Mouse (Mus musculus) hindbrain, postnatal 0 days (tissue): ENCODE results near the gene Nav2. TPM values are rescaled to one million over a fixed set of nuclear protein-coding genes. Genes with fewer than 3 reads are reported as not detected.
A peak's percentile ranks its signal among the peaks of the same experiment; 100 is the strongest.

Experiments used
- ATAC-seq: fragments of 200-750 bp; cut with Nextera tagmentation; 2 replicates; pipeline ENCODE4 v1.8.0; 2017; ENCODE audit warnings: mild to moderate bottlenecking, moderate TSS enrichment, moderate library complexity
- DNase-seq: peaks from one replicate; pipeline ENCODE4 v3.0.0-alpha.2; 2015; ENCODE audit warnings: low spot score
- H3K27ac ChIP-seq: fragments of 300-500 bp; sonication (generic); 2 replicates; pipeline ENCODE4 v1.5.1; 2014; ENCODE audit warnings: mild to moderate bottlenecking
- H3K27me3 ChIP-seq: fragments of 300-500 bp; sonication (generic); 2 replicates; pipeline ENCODE4 v1.6.1; 2014; ENCODE audit warnings: low read length, mixed read lengths; ENCODE audit not compliant: insufficient read depth
- H3K36me3 ChIP-seq: fragments of 300-500 bp; sonication (generic); 2 replicates; pipeline ENCODE4 v1.6.1; 2014; ENCODE audit warnings: low read length, mixed read lengths; ENCODE audit not compliant: insufficient read depth
- H3K4me1 ChIP-seq: fragments of 300-500 bp; sonication (generic); 2 replicates; pipeline ENCODE4 v1.6.1; 2014; ENCODE audit warnings: antibody characterized with exemption, low read length, mixed read lengths; ENCODE audit not compliant: insufficient read depth
- H3K4me2 ChIP-seq: fragments of 300-500 bp; sonication (generic); 2 replicates; pipeline ENCODE4 v1.6.1; 2014; ENCODE audit warnings: low read depth, mild to moderate bottlenecking, low read length, moderate library complexity, mixed read lengths
- H3K4me3 ChIP-seq: fragments of 300-500 bp; sonication (generic); 2 replicates; pipeline ENCODE4 v1.5.1; 2014; ENCODE audit warnings: low read length
- H3K9ac ChIP-seq: fragments of 300-500 bp; sonication (generic); replicated peaks from 2 replicates; pipeline ENCODE4 v1.6.1; 2014; ENCODE audit warnings: mild to moderate bottlenecking, low read length, moderate library complexity, mixed read lengths
- H3K9me3 ChIP-seq: fragments of 300-500 bp; sonication (generic); 2 replicates; pipeline ENCODE4 v1.6.1; 2016; ENCODE audit warnings: low read length, mixed read lengths
- CTCF ChIP-seq: IDR thresholded peaks from 2 replicates; pipeline ENCODE4 v1.5.1; 2016; ENCODE audit warnings: antibody characterized with exemption, control low read depth, low read depth
- WGBS: fragments of 180-500 bp; shearing (Covaris S2); extraction: QIAGEN DNeasy Blood & Tissue Kit; methylation state at CpG from one replicate; pipeline ENCODE4 v1.1.7; 2014; 5-methylcytosine and 5-hydroxymethylcytosine counted together
- polyA plus RNA-seq: library from polyadenylated mRNA; unstranded; fragments of >200 nt; fragmentation: Nextera tagmentation; extraction: Ambion mirVana; gene quantifications from 2 replicates; pipeline ENCODE4 v1.2.1, GENCODE M21; 2015
- total RNA-seq: library from RNA; depleted of rRNA; stranded (reverse); fragments of >200 nt; gene quantifications from 2 replicates; pipeline ENCODE4 v1.2.3, GENCODE M21; 2014

Nav2 gene
- total and polyA plus RNA-seq, 2 experiments from 2014 or later = 20.1 to 64.7 TPM

DNA sequence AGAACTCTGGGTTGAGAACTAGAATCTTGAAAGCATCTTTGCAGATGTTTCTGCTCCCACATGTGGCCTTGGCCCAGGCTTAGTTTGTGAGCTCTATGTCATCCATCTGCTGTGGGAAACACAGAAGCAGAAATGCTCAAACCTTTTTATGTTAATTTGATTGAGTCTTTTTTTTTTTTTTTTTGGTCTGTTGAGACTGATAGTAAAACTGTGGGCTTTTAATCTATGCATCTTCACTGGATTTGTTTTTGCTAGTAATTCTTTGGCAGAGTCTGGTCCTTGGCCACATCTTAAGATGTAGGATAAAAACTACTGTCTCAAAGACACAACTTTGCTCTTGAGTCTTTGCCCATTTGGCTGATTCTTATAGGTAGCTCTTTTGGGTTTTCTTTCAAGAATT is 2.6 kb downstream of the Nav2 start:
- Histone ChIP-seq H3K4me3 (no peak overlapping the region), H3K4me2 (no peak overlapping the region), H3K4me1 (peaks cover 7% of the 10 kb centered on the region), H3K27me3 (no peaks in the 10 kb centered on the region), H3K9ac (no peak overlapping the region), H3K9me3 (no peaks in the 10 kb centered on the region), H3K36me3 (no peaks in the 10 kb centered on the region), H3K27ac (no peak overlapping the region)
- no peak for TF ChIP-seq CTCF
- no peak for ATAC-seq
- no peak for DNase-seq

GRCm38 (mm10) chr7:48914630-48915506 is 6.4 kb downstream of the Nav2 start:
- Histone ChIP-seq H3K4me1 (peaks cover 7% of the 10 kb centered on the region; the same call in 1 of the 2 replicates), H3K9me3 (no peaks in the 10 kb centered on the region), H3K4me2 (no peak overlapping the region), H3K27me3 (no peaks in the 10 kb centered on the region), H3K36me3 (no peaks in the 10 kb centered on the region), H3K27ac (no peak overlapping the region), H3K9ac (no peak overlapping the region), H3K4me3 (no peak overlapping the region)
- TF ChIP-seq CTCF = no peak
- WGBS = 41% methylated on average over 12 of the region's 12 CpGs
- ATAC-seq = no peak
- peak; percentile 42 for DNase-seq

GRCm38 (mm10) chr7:48917463-48917862 is 8.9 kb downstream of the Nav2 start:
- Histone ChIP-seq H3K9ac (no peak overlapping the region), H3K36me3 (no peaks in the 10 kb centered on the region), H3K27me3 (no peaks in the 10 kb centered on the region), H3K4me3 (no peak overlapping the region), H3K4me2 (no peak overlapping the region), H3K4me1 (0 out of 2 replicates have a peak, but pooled peaks cover 4% of the 10 kb centered on the region), H3K27ac (no peak overlapping the region), H3K9me3 (no peaks in the 10 kb centered on the region)
- WGBS = 28% methylated on average over 5 of the region's 5 CpGs
- ATAC-seq = no peak
- no peak for TF ChIP-seq CTCF
- no peak for DNase-seq

DNA sequence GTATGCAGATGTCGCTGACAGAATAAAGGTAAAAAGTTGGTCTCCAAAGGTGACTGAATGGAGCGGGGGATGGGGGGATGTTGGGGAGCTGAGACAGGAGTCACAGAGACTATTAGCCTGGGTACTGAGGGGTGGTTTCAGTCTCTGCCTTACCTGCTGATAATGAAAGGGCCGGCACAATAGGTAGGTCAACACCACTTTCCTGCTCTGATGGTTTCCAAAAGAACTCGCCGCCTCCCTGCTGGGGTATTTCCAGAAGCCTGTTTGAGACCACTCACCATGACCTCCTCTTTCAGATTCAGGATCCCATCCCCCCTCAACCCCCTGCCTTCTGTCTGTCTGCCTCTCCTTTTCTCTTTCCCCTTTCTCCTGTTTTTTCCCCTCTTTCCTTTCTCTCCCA is 9.5 kb downstream of the Nav2 start:
- Histone ChIP-seq H3K27me3 (no peaks in the 10 kb centered on the region), H3K9ac (no peak overlapping the region), H3K4me3 (no peak overlapping the region), H3K4me1 (0 out of 2 replicates have a peak, but pooled peaks cover 4% of the 10 kb centered on the region), H3K4me2 (no peak overlapping the region), H3K27ac (no peak overlapping the region), H3K36me3 (no peaks in the 10 kb centered on the region), H3K9me3 (no peaks in the 10 kb centered on the region)
- TF ChIP-seq CTCF = no peak
- no peak for ATAC-seq
- DNase-seq = no peak
- WGBS = 17% methylated on average over 5 of the region's 5 CpGs

GRCm38 (mm10) chr7:48918389-48918788 is 9.9 kb downstream of the Nav2 start:
- ATAC-seq (no peak), DNase-seq (no peak)
- no peak for TF ChIP-seq CTCF
- H3K27me3 ChIP-seq = no peaks in the 10 kb centered on the region
- H3K27ac ChIP-seq = no peak overlapping the region
- no peaks in the 10 kb centered on the region for H3K9me3 ChIP-seq
- H3K4me2 ChIP-seq = no peak overlapping the region
- 25% methylated on average over 11 of the region's 11 CpGs for WGBS
- H3K36me3 ChIP-seq = no peaks in the 10 kb centered on the region
- H3K4me3 ChIP-seq = no peak overlapping the region
- no peak overlapping the region for H3K9ac ChIP-seq
- H3K4me1 ChIP-seq = 0 out of 2 replicates have a peak, but pooled peaks cover 4% of the 10 kb centered on the region

DNA sequence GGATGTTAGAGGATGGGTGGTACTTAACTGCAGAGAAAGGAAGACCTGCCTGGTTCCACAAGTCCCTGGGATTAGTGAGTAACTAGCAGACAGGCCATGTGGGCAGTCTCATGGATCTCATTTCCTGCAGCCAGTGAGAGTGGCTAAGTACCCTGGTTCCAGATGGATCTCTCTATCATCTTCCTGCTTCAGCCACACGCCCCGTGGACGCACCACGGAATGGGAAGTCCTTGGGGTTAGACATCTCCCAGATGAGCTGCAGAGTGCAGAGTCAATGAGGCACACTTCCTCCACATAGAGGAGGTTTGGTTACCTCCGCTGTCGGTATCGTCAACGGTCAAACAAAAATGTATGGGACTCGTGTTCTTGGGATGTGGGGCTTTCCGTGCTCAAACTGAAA is 15.1 kb downstream of the Nav2 start:
- Histone ChIP-seq H3K4me1 (no peaks in the 10 kb centered on the region), H3K36me3 (no peaks in the 10 kb centered on the region), H3K4me3 (no peak overlapping the region), H3K27ac (no peak overlapping the region), H3K27me3 (no peaks in the 10 kb centered on the region), H3K9me3 (no peaks in the 10 kb centered on the region), H3K9ac (no peak overlapping the region), H3K4me2 (no peak overlapping the region)
- ATAC-seq (no peak), DNase-seq (no peak)
- 87% methylated on average over 10 of the region's 10 CpGs for WGBS
- no peak for TF ChIP-seq CTCF

- ATAC-seq = no peak
These were observed 16.7 kb downstream of the Nav2 start for GRCm38 (mm10) chr7:48925214-48925613.

More at GRCm38 (mm10) chr7:48925214-48925613, 16.7 kb downstream of the Nav2 start:
- H3K4me3 ChIP-seq = no peak overlapping the region
- no peak overlapping the region for H3K9ac ChIP-seq
- H3K27ac ChIP-seq = no peak overlapping the region
- no peaks in the 10 kb centered on the region for H3K9me3 ChIP-seq
- H3K36me3 ChIP-seq = no peaks in the 10 kb centered on the region
- no peak for DNase-seq
- H3K27me3 ChIP-seq = no peaks in the 10 kb centered on the region
- H3K4me1 ChIP-seq = peaks cover 3% of the 10 kb centered on the region; the same call in 1 of the 2 replicates
- H3K4me2 ChIP-seq = no peak overlapping the region
- no peak for TF ChIP-seq CTCF
- WGBS = 89% methylated on average over 3 of the region's 3 CpGs
